Mouse (Mus musculus) midbrain, embryonic 13.5 days (tissue): ENCODE results near the gene Smoc1. TPM values are rescaled to one million over a fixed set of nuclear protein-coding genes. Genes with fewer than 3 reads are reported as not detected.

Source experiments
- ATAC-seq: fragments of 200-750 bp; cut with Nextera tagmentation; 2 replicates; pipeline ENCODE4 v1.8.0; 2017; ENCODE audit warnings: mild to moderate bottlenecking, moderate TSS enrichment, moderate library complexity
- H3K27ac ChIP-seq: fragments of 300-500 bp; sonication (generic); 2 replicates; pipeline ENCODE4 v1.5.1; 2015; ENCODE audit warnings: inconsistent platforms, mild to moderate bottlenecking, moderate library complexity
- H3K27me3 ChIP-seq: fragments of 300-500 bp; sonication (generic); 2 replicates; pipeline ENCODE4 v1.6.1; 2015; ENCODE audit warnings: mild to moderate bottlenecking, inconsistent platforms
- H3K36me3 ChIP-seq: fragments of 300-500 bp; sonication (generic); 2 replicates; pipeline ENCODE4 v1.6.1; 2015; ENCODE audit warnings: mild to moderate bottlenecking, inconsistent platforms
- H3K4me1 ChIP-seq: fragments of 300-500 bp; sonication (generic); replicated peaks from 2 replicates; pipeline ENCODE4 v1.6.1; 2015; ENCODE audit warnings: inconsistent platforms
- H3K4me2 ChIP-seq: fragments of 300-500 bp; sonication (generic); replicated peaks from 2 replicates; pipeline ENCODE4 v1.6.1; 2015; ENCODE audit warnings: moderate library complexity, mild to moderate bottlenecking, inconsistent platforms
- H3K4me3 ChIP-seq: fragments of 300-500 bp; sonication (generic); replicated peaks from 2 replicates; pipeline ENCODE4 v1.5.1; 2015; ENCODE audit warnings: mild to moderate bottlenecking, inconsistent platforms
- H3K9ac ChIP-seq: fragments of 300-500 bp; sonication (generic); replicated peaks from 2 replicates; pipeline ENCODE4 v1.6.1; 2015; ENCODE audit warnings: mild to moderate bottlenecking, inconsistent platforms
- H3K9me3 ChIP-seq: fragments of 300-500 bp; sonication (generic); 2 replicates; pipeline ENCODE4 v1.6.1; 2016; ENCODE audit warnings: mild to moderate bottlenecking, inconsistent platforms
- WGBS: fragments of 180-500 bp; shearing (Covaris S2); methylation state at CpG from one replicate; pipeline ENCODE4 v1.1.7; 2015; 5-methylcytosine and 5-hydroxymethylcytosine counted together
- polyA plus RNA-seq: library from polyadenylated mRNA; unstranded; fragments of >200 nt; fragmentation: Nextera tagmentation; extraction: Ambion mirVana; gene quantifications from 2 replicates; pipeline ENCODE4 v1.2.1, GENCODE M21; 2015

Smoc1 gene
- polyA plus RNA-seq, 1 experiment from 2014 or later, result 20.3 TPM

- peaks cover 18% of the 10 kb centered on the region for H3K4me1 ChIP-seq
- no peak for ATAC-seq
- no peak overlapping the region for H3K9ac ChIP-seq
- no peak overlapping the region for H3K4me2 ChIP-seq
- no peaks in the 10 kb centered on the region for H3K9me3 ChIP-seq
- no peak overlapping the region for H3K27ac ChIP-seq
- no peaks in the 10 kb centered on the region for H3K27me3 ChIP-seq
- H3K4me3 ChIP-seq, result no peak overlapping the region
- H3K36me3 ChIP-seq, result no peaks in the 10 kb centered on the region
- 81% methylated on average over 3 of the region's 3 CpGs for WGBS
Observed at GRCm38 (mm10) chr12:81110006-81110405, 83.4 kb downstream of the Smoc1 start.

DNA sequence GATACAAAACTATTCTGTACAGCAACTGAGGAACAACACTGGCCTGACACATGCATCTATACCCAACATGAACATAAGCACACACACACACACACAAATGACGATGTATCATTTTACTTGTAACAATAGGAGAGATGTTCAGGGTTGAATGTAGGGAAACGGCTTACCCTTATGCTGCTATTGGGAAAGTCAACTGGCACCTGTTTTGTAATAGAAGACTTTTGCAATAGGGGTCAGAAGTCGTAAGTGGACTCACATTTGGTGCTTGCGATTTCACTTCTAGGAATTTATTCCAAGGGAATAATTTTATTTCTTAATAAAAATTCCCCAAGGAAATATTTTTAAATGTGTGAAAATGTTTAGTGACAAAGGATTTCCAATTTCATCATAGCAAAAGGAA is 85.7 kb downstream of the Smoc1 start:
- Histone ChIP-seq H3K9ac (no peak overlapping the region), H3K27me3 (no peaks in the 10 kb centered on the region), H3K27ac (no peak overlapping the region), H3K4me1 (peaks cover 18% of the 10 kb centered on the region), H3K9me3 (no peaks in the 10 kb centered on the region), H3K4me2 (no peak overlapping the region), H3K4me3 (no peak overlapping the region), H3K36me3 (no peaks in the 10 kb centered on the region)
- ATAC-seq, result no peak
- WGBS, result 94% methylated on average over 4 of the region's 4 CpGs

DNA sequence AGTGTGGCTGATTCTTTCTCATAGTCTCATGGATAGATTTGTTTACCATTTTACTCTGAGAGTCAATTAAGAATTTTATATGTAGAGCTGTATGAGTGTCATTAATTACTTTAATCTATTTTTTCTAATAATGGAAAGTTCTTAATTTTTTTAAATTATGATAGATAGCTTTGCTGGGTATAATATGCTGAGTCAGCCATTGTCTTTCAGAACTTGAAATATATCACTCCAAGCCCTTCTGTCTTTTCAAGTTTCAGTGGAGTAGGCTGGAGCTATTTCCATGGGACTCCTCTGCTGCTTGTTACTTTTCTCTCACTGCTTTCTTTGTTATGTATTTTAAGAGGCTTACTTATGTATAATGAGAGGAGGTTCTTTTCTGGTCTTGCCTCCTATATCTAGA is 93.7 kb downstream of the Smoc1 start:
- no peak for ATAC-seq
- Histone ChIP-seq H3K27ac (no peak overlapping the region), H3K36me3 (no peaks in the 10 kb centered on the region), H3K4me1 (no peaks in the 10 kb centered on the region), H3K9me3 (peaks cover 2% of the 10 kb centered on the region; the same call in 1 of the 2 replicates), H3K4me3 (no peak overlapping the region), H3K27me3 (no peaks in the 10 kb centered on the region), H3K4me2 (no peak overlapping the region), H3K9ac (no peak overlapping the region)

DNA sequence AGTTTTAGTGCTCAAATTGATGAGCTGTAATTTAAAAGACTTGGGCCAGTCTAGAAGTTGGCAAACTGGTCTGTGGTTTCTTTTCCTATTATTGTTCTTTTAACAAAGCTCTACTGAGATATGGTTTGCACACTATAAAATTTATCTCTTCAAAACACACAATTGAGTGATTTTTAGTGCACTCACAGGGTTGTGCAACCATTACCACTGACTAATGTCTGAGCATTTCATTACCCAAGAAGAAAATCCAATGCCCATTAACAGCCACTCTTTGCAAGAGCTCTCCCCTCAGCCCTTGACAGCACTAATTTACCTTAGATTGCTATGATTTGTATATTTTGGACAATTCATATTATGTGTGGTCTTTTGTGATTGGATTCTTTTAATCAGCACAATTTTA is 97.2 kb downstream of the Smoc1 start:
- peaks cover 2% of the 10 kb centered on the region; the same call in 1 of the 2 replicates for H3K9me3 ChIP-seq
- no peak overlapping the region for H3K27ac ChIP-seq
- no peak overlapping the region for H3K9ac ChIP-seq
- no peak overlapping the region for H3K4me3 ChIP-seq
- H3K36me3 ChIP-seq, result no peaks in the 10 kb centered on the region
- H3K4me1 ChIP-seq, result no peaks in the 10 kb centered on the region
- H3K27me3 ChIP-seq, result no peaks in the 10 kb centered on the region
- ATAC-seq, result no peak
- H3K4me2 ChIP-seq, result no peak overlapping the region

GRCm38 (mm10) chr12:81126842-81127241 is 100.2 kb downstream of the Smoc1 start:
- 87% methylated on average over 3 of the region's 3 CpGs for WGBS
- no peak for ATAC-seq
- no peak overlapping the region for H3K27ac ChIP-seq
- H3K4me1 ChIP-seq, result no peaks in the 10 kb centered on the region
- no peak overlapping the region for H3K4me2 ChIP-seq
- no peaks in the 10 kb centered on the region for H3K36me3 ChIP-seq
- no peak overlapping the region for H3K9ac ChIP-seq
- no peaks in the 10 kb centered on the region for H3K27me3 ChIP-seq
- H3K4me3 ChIP-seq, result no peak overlapping the region
- no peaks in the 10 kb centered on the region for H3K9me3 ChIP-seq

- Histone ChIP-seq H3K4me1 (peaks cover 6% of the 10 kb centered on the region; the same call in 1 of the 2 replicates), H3K27me3 (no peaks in the 10 kb centered on the region), H3K4me3 (no peak overlapping the region), H3K36me3 (no peaks in the 10 kb centered on the region), H3K4me2 (no peak overlapping the region), H3K9me3 (no peaks in the 10 kb centered on the region), H3K27ac (no peak overlapping the region), H3K9ac (no peak overlapping the region)
- WGBS, result 92% methylated on average over 5 of the region's 5 CpGs
- ATAC-seq, result no peak
Observed at GRCm38 (mm10) chr12:81128693-81129092, 102.1 kb downstream of the Smoc1 start.

GRCm38 (mm10) chr12:81130692-81131091 is 104.1 kb downstream of the Smoc1 start:
- no peak overlapping the region for H3K27ac ChIP-seq
- H3K9ac ChIP-seq, result no peak overlapping the region
- H3K4me1 ChIP-seq, result peaks cover 8% of the 10 kb centered on the region; the same call in 1 of the 2 replicates
- no peak for ATAC-seq
- no peak overlapping the region for H3K4me2 ChIP-seq
- H3K4me3 ChIP-seq, result no peak overlapping the region
- 63% methylated on average over 3 of the region's 3 CpGs for WGBS
- no peaks in the 10 kb centered on the region for H3K36me3 ChIP-seq
- no peaks in the 10 kb centered on the region for H3K27me3 ChIP-seq
- no peaks in the 10 kb centered on the region for H3K9me3 ChIP-seq

DNA sequence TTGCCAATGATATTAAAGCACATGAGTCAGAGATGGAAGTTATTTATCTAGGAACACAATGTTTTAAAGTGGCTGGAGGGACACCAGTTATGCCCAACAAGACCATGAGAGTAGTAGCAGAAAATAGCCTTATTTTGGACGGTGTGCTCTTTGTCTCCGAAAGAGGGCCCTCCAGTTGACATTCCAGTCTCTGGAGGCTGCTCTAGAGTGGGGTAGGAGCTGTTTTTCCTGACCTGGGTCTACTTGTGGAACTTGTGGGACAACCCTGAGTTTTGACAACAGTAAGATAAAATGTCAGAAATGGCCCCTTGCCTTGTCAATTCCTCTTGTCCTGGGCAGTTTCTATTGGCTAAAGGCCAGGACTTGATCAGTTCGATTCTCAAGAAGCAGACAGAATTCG is 104.5 kb downstream of the Smoc1 start:
- H3K9me3 ChIP-seq, result no peaks in the 10 kb centered on the region

GRCm38 (mm10) chr12:81133055-81133665 is 106.6 kb downstream of the Smoc1 start:
- Histone ChIP-seq H3K9me3 (no peaks in the 10 kb centered on the region), H3K27ac (no peak overlapping the region), H3K9ac (no peak overlapping the region), H3K4me2 (no peak overlapping the region), H3K27me3 (no peaks in the 10 kb centered on the region), H3K4me3 (no peak overlapping the region), H3K4me1 (peaks cover 8% of the 10 kb centered on the region; the same call in 1 of the 2 replicates), H3K36me3 (0 out of 2 replicates have a peak, but pooled peaks cover under 1% of the 10 kb centered on the region)
- WGBS, result 32% methylated on average over 4 of the region's 4 CpGs
- ATAC-seq, result no peak

More for the DNA sequence above, 104.5 kb downstream of the Smoc1 start:
- Histone ChIP-seq H3K27me3 (no peaks in the 10 kb centered on the region), H3K27ac (no peak overlapping the region), H3K4me3 (no peak overlapping the region), H3K4me1 (peaks cover 8% of the 10 kb centered on the region; the same call in 1 of the 2 replicates), H3K4me2 (no peak overlapping the region), H3K36me3 (no peaks in the 10 kb centered on the region), H3K9ac (no peak overlapping the region)
- ATAC-seq, result no peak
- 79% methylated on average over 4 of the region's 4 CpGs for WGBS

DNA sequence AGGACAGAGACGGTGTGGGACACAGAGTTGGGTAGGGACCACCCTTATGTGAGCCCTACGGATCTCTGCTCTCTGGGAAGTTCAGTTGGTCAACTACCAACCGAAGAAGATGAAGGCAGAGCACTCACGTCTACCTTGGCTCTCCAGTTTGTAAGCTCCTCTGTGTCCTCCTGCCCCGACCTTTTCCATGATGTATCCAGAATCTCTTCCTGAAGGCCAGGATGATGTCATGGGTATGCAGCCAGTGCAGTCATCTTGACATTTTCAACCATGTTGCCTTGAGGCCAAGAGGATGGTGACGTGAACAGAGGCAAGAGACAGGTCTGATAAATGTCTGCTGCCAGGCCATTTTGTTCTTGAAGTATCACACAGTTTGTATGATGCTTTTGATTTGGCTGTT is 111.6 kb downstream of the Smoc1 start:
- H3K9ac ChIP-seq, result no peak overlapping the region
- no peak for ATAC-seq
- 93% methylated on average over 6 of the region's 6 CpGs for WGBS
- no peaks in the 10 kb centered on the region for H3K9me3 ChIP-seq
- H3K4me2 ChIP-seq, result no peak overlapping the region
- H3K4me1 ChIP-seq, result peaks cover 24% of the 10 kb centered on the region
- no peak overlapping the region for H3K4me3 ChIP-seq
- H3K27ac ChIP-seq, result no peak overlapping the region
- peaks cover 10% of the 10 kb centered on the region; the same call in 1 of the 2 replicates for H3K27me3 ChIP-seq
- H3K36me3 ChIP-seq, result 0 out of 2 replicates have a peak, but pooled peaks cover 7% of the 10 kb centered on the region

DNA sequence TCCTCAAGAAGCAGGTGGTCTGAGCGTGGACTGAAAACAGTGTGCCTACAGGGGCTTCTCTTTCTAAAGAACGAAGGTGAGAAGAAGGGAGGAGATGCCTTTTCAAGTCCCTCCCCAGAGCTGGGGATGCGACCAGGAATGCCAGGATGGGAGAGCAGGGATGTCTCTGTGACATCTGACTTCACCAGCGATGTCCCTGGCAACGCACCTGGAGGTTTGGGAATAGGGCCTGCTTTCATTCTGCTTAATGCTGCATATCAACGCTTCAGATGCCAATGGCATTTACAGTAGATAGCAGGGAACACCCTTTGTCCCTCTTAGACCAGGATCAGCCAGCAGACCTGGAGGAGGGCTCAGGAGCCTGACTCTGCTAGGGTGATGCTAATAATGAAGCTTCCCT is 112.9 kb downstream of the Smoc1 start:
- H3K36me3 ChIP-seq, result 0 out of 2 replicates have a peak, but pooled peaks cover 7% of the 10 kb centered on the region
- H3K4me2 ChIP-seq, result no peak overlapping the region
- 92% methylated on average over 6 of the region's 6 CpGs for WGBS
- peaks cover 20% of the 10 kb centered on the region for H3K4me1 ChIP-seq
- no peak for ATAC-seq
- no peak overlapping the region for H3K9ac ChIP-seq
- H3K27ac ChIP-seq, result no peak overlapping the region
- peaks cover 10% of the 10 kb centered on the region; the same call in 1 of the 2 replicates for H3K27me3 ChIP-seq
- no peaks in the 10 kb centered on the region for H3K9me3 ChIP-seq
- H3K4me3 ChIP-seq, result no peak overlapping the region

DNA sequence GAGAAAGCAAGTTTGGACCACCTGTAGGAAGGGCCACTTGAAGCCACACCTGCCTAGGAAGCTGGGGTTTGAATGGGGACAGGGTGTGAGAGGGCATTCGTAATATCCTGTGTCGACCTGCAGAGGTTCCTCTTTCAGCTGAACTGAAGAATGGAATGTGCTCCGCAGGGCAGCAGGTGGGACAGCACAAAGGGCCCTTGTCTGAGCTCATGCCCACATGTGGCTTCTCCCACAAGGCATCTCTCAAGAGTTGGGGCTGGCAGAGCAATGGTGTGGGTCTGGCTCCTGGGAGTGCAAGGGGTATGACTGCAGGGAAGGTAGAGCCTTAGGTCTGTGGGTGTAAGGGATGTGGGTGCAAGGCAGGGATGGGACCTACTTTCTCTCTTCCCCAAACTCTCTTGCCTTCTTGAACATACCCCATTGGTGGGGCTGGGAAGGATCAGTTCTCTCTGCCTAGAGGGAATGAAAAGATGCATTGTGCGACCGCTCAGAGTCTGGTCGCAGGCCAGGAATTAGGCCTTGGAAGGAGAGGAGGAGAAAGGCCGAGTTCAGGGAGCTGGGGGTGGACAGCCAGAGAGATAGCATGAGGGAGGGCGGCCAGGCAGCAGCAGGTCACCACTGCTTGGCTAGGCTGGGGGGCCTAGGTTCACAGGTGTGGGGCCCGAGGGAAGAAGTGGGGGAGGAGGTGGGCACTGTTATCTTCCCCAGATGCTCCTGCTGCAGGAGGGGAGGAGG is 114.2 kb downstream of the Smoc1 start:
- 0 out of 2 replicates have a peak overlapping the region, but pooled peaks have one; percentile 33 for H3K9ac ChIP-seq
- H3K36me3 ChIP-seq, result 0 out of 2 replicates have a peak, but pooled peaks cover 7% of the 10 kb centered on the region
- peak; percentile 45 for ATAC-seq

More for the DNA sequence above, 114.2 kb downstream of the Smoc1 start:
- H3K4me1 ChIP-seq, result peaks cover 23% of the 10 kb centered on the region
- no peak overlapping the region for H3K4me2 ChIP-seq
- H3K9me3 ChIP-seq, result no peaks in the 10 kb centered on the region
- H3K27me3 ChIP-seq, result peaks cover 10% of the 10 kb centered on the region; the same call in 1 of the 2 replicates
- 28% methylated on average over 9 of the region's 9 CpGs for WGBS
- no peak overlapping the region for H3K4me3 ChIP-seq
- peak overlapping the region; percentile 47; the same call in 1 of the 2 replicates for H3K27ac ChIP-seq
